20 mouse cellular contexts compared by ENCODE assay signal in the genomic region with DNA sequence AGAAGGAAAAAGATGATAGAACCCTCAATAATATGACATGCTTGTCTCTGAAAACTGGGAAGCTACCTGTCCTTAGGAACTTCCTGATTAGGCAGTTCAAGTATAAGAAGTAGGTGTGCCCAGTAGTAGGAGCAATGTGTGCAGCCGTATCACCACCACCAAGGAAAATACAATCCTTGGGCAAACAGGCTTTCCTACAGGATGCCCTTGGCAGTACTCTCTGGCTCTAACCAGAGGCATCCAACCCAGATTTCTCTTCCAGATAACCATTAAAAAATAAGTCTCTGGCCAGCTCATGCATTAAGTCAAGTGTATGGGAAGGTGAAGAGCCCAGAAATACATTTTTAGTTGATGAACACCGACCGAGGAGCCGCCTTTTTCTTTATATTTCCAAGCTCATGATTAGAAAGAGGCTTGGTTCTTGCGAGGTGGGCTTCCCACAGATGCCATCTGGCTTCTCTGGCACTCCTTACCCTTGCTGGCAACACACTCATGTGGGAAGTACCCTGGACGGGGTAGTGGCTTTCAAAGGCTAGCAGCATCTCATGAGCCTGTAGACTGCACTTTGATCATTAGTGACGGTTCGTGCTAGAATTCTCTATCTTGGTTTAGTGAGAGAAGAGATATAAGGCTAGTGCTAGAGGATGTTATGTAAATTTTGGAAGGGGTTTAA.
DNase-seq lines count a peak whose midpoint lies in the region; ATAC-seq lines count a peak whose summit lies in the region.
"Had no signal": no experiment of that assay in that cellular context is flagged by ENCODE, and none has a peak within 500 bp of the region (broad histone marks: within the 10 kb centered on the region; RNA-seq: fewer than 3 reads in every experiment).

No protein-coding gene starts in this region.

- H3K36me3 ChIP-seq in forebrain, embryonic 14.5 days (ENCODE audit: control insufficient read depth, insufficient read depth, low read length): no peaks in the 10 kb centered on the region
- no peaks in the 10 kb centered on the region for H3K36me3 ChIP-seq in forebrain, embryonic 12.5 days (replicated peaks)
- H3K36me3 ChIP-seq: embryonic facial prominence, embryonic 10.5 days; heart, embryonic 12.5 days; limb, embryonic 12.5 days had no signal

- no peak overlapping the region for H3K4me3 ChIP-seq in forebrain, embryonic 14.5 days (ENCODE audit: low read depth, low read length)
- H3K4me3 ChIP-seq in forebrain, embryonic 12.5 days (replicated peaks): no peak overlapping the region
- H3K4me3 ChIP-seq: embryonic facial prominence, embryonic 10.5 days; erythroblast, embryonic 14.5 days; heart, embryonic 12.5 days; limb, embryonic 12.5 days; megakaryocyte, embryonic 14.5 days had no signal

- H3K27me3 ChIP-seq in forebrain, embryonic 14.5 days (replicated peaks; ENCODE audit: control insufficient read depth, insufficient read depth, low read length): no peaks in the 10 kb centered on the region
- H3K27me3 ChIP-seq in forebrain, embryonic 12.5 days: no peaks in the 10 kb centered on the region
- H3K27me3 ChIP-seq: CH12.LX; heart, embryonic 12.5 days; limb, embryonic 12.5 days had no signal

- no peak overlapping the region for H3K27ac ChIP-seq in forebrain, embryonic 14.5 days (ENCODE audit: low read depth, low read length)
- H3K27ac ChIP-seq in forebrain, embryonic 12.5 days: no peak overlapping the region
- H3K27ac ChIP-seq: embryonic facial prominence, embryonic 10.5 days; limb, embryonic 12.5 days; liver, embryonic 14.5 days had no signal

- H3K9ac ChIP-seq in forebrain, embryonic 14.5 days (ENCODE audit: low read length): no peak overlapping the region
- no peak overlapping the region for H3K9ac ChIP-seq in forebrain, embryonic 12.5 days
- H3K9ac ChIP-seq: heart, embryonic 12.5 days; limb, embryonic 12.5 days; liver, embryonic 14.5 days had no signal

- H3K9me3 ChIP-seq in forebrain, embryonic 14.5 days (replicated peaks; ENCODE audit: control insufficient read depth, low read length): no peaks in the 10 kb centered on the region
- H3K9me3 ChIP-seq in forebrain, embryonic 12.5 days: no peaks in the 10 kb centered on the region
- H3K9me3 ChIP-seq: embryonic facial prominence, embryonic 10.5 days; heart, embryonic 12.5 days; limb, embryonic 12.5 days; megakaryocyte, embryonic 14.5 days had no signal

- ATAC-seq in forebrain, embryonic 14.5 days: no peak
- ATAC-seq in forebrain, embryonic 12.5 days (ENCODE audit: low FRiP score): no peak
- ATAC-seq: intestine, postnatal 0 days; lung, postnatal 0 days had no signal

- no peak overlapping the region for H3K4me2 ChIP-seq in forebrain, embryonic 14.5 days (ENCODE audit: low read length)
- no peak overlapping the region for H3K4me2 ChIP-seq in forebrain, embryonic 12.5 days
- H3K4me2 ChIP-seq: heart, embryonic 12.5 days; limb, embryonic 12.5 days had no signal

- 87% methylated on average over 8 of the region's 8 CpGs for WGBS in forebrain, embryonic 14.5 days
- 94% methylated on average over 8 of the region's 8 CpGs for WGBS in forebrain, embryonic 12.5 days

- DNase-seq in forebrain, embryonic 14.5 days (ENCODE audit: low spot score): peak; percentile 10
- peak; percentile 30 for DNase-seq in kidney, adult 9 months
- DNase-seq in kidney, postnatal 4 days: no peak
- DNase-seq in right cerebral cortex, postnatal 25 days: peak; percentile 6
- no peak for DNase-seq in right cerebral cortex, postnatal 4 days
- DNase-seq in cerebellum, postnatal 36 days: peak; percentile 87 to 91
- DNase-seq in spleen, adult 18-20 months: no peak
- DNase-seq: adrenal gland, postnatal 10 days; layer of hippocampus, adult 9-11 months; retina, postnatal 1 day had no signal

- H3K4me1 ChIP-seq in forebrain, embryonic 14.5 days (ENCODE audit: control insufficient read depth, insufficient read depth, low read length): no peaks in the 10 kb centered on the region
- H3K4me1 ChIP-seq in forebrain, embryonic 12.5 days: no peaks in the 10 kb centered on the region
- H3K4me1 ChIP-seq: embryonic facial prominence, embryonic 10.5 days; heart, embryonic 12.5 days; limb, embryonic 12.5 days had no signal

Comparison
In these comparisons a context has a peak if more than half of its experiments do, and no peak if none do; other contexts are left out.
1. DNase-seq: peak in forebrain, embryonic 14.5 days (single experiment), kidney, adult 9 months (single experiment), right cerebral cortex, postnatal 25 days (single experiment) and cerebellum, postnatal 36 days (2 of 2); none in kidney, postnatal 4 days (0 of 2), right cerebral cortex, postnatal 4 days (single experiment) and spleen, adult 18-20 months (0 of 2).